Mouse (Mus musculus): ENCODE results near the gene Camkmt.

Gene Camkmt

GRCm38 (mm10) chr17:85249744-85250143 lies 159.4 kb downstream of the Camkmt start:
- in situ Hi-C loops (cut with MboI; ENCODE audit: low pct_unique_long_range_greater_than_20kb in 1 of 2, low sequenced_read_pairs in 2 of 2, unreplicated experiment in 1 of 2), result no loop called here

- in situ Hi-C loops (cut with MboI; ENCODE audit: low pct_unique_long_range_greater_than_20kb in 1 of 2, low sequenced_read_pairs in 2 of 2, unreplicated experiment in 1 of 2), result no loop called here
These were observed 166.6 kb downstream of the Camkmt start for GRCm38 (mm10) chr17:85256930-85257329.

DNA sequence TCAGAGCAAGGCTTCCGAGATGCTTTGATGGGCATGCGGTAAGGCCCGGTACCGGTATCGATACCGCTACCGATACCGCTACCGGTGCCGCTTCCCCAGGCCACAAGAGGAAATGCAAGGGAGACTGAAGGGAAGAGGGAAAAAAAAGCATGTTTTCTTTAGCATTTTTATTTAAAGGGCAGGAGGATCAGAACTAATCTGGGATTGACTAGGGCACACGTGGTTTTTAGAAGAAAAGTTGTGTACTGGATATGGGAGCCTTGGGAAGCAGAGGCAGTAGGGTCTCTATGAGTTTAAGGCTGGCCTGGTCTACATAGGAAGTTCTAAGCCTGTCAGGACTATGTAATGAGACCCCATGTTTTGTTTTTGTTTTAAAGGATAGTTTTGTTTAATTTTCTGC lies 167.0 kb downstream of the Camkmt start:
- in situ Hi-C loops (cut with MboI; ENCODE audit: low pct_unique_long_range_greater_than_20kb in 1 of 2, low sequenced_read_pairs in 2 of 2, unreplicated experiment in 1 of 2), result no loop called here

DNA sequence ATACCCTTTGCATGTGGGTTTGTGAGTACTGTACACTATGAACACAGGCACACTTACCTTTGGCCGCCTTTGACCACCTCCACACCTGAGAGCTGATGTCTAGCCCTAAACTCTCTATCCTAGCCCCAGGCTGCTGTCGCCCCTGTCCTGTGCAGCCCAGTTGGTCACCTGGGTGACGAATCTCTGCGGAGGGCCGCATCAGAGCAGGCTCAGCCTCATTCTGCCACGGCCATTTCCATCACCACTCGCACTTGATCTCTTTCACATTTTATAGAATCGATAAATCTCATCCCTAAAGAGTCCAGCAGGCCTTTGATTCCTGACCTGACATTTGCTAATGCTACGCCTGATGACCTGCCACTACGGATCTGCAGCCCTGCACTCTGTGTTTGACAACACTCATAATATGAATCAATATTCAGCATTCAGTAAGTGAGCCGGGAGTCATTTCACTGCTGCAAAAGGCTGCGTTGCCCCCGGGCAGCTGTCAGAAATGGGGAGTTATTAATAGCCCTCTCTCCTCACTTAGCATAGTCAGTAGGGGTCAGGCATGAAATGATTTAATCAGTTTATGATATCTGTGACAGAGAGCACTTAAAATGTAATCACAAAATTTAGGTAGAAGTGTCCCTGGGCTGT lies 168.5 kb downstream of the Camkmt start:
- in situ Hi-C loops (cut with MboI; ENCODE audit: low pct_unique_long_range_greater_than_20kb in 1 of 2, low sequenced_read_pairs in 2 of 2, unreplicated experiment in 1 of 2), result no loop called here

DNA sequence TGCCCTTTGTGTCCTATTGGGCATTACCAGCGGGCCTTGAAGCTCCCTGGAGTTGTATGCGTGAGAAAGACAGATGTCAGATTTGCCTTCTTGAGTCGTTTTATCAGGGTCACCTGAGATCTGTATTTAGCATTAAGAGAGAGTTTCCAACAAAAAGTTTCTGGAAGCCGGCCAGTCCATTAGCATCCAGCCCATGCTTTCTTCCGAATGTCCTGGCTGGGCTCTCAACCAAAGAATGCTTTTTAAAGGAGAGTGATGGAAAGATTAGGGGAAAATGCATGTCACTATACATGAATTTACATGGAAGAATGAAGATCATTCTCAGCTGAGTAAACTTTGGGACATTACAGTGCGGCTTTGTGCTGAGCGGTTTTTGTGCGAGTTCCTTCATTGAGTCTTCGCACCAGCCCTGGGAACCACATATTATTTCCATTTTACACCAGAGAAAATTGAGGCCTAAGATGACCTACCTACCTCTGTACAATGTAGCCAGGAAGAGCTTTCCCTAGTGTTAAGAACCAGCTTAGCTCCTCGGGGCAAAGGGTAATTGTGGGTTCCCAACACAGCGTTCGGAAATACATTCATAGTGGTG lies 176.6 kb downstream of the Camkmt start:
- in situ Hi-C loops (cut with MboI; ENCODE audit: low pct_unique_long_range_greater_than_20kb in 1 of 2, low sequenced_read_pairs in 2 of 2, unreplicated experiment in 1 of 2), result no loop called here

- in situ Hi-C loops (cut with MboI; ENCODE audit: low pct_unique_long_range_greater_than_20kb in 1 of 2, low sequenced_read_pairs in 2 of 2, unreplicated experiment in 1 of 2), result no loop called here
These were observed 181.3 kb downstream of the Camkmt start for GRCm38 (mm10) chr17:85271466-85272175.

GRCm38 (mm10) chr17:85279720-85280119 lies 189.4 kb downstream of the Camkmt start:
- in situ Hi-C loops (cut with MboI; ENCODE audit: low pct_unique_long_range_greater_than_20kb in 1 of 2, low sequenced_read_pairs in 2 of 2, unreplicated experiment in 1 of 2), result no loop called here

DNA sequence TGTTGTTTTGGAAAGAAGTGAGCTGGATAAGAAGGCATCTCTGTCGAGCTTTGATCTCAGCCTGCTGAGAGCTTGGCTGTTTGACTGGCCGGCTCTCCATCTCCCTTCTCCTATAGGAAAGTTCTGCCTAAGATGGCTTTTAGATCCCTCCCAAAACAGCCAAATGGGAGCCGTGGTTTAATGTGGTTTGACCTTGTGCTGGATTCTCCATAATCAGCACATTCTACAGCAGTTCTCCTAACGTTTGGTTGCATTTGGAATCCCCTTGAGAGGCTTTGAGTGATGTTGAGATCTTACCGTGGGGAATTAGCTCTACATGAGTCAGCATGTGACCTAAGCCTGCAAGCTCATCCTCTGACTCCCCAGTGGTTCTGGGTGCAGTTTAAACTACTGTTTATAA lies 192.1 kb downstream of the Camkmt start:
- in situ Hi-C loops (cut with MboI; ENCODE audit: low pct_unique_long_range_greater_than_20kb in 1 of 2, low sequenced_read_pairs in 2 of 2, unreplicated experiment in 1 of 2), result no loop called here

DNA sequence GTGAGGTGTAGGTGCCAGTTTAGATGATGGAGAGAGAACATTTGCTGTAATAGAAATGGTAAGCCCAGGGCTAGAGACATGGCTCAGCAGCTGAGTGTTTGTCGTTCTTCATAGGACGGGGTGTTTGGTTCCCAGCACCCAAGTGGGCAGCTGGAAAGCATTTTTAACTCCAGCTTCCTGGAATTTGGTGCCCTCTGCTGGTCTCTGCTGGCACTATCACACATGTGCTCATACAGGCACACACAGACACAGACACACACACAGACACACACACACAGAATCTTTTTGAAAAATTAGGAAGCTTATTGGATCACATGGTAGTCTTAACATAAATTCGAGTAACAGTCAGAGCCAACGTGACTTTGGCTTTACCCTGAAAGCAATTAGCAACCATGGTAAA lies 200.8 kb downstream of the Camkmt start:
- in situ Hi-C loops (cut with MboI; ENCODE audit: low pct_unique_long_range_greater_than_20kb in 1 of 2, low sequenced_read_pairs in 2 of 2, unreplicated experiment in 1 of 2), result no loop called here

- in situ Hi-C loops (cut with MboI; ENCODE audit: low pct_unique_long_range_greater_than_20kb in 1 of 2, low sequenced_read_pairs in 2 of 2, unreplicated experiment in 1 of 2), result no loop called here
These were observed 201.2 kb downstream of the Camkmt start for GRCm38 (mm10) chr17:85291601-85292000.

GRCm38 (mm10) chr17:85292276-85292675 lies 201.9 kb downstream of the Camkmt start:
- in situ Hi-C loops (cut with MboI; ENCODE audit: low pct_unique_long_range_greater_than_20kb in 1 of 2, low sequenced_read_pairs in 2 of 2, unreplicated experiment in 1 of 2), result no loop called here

DNA sequence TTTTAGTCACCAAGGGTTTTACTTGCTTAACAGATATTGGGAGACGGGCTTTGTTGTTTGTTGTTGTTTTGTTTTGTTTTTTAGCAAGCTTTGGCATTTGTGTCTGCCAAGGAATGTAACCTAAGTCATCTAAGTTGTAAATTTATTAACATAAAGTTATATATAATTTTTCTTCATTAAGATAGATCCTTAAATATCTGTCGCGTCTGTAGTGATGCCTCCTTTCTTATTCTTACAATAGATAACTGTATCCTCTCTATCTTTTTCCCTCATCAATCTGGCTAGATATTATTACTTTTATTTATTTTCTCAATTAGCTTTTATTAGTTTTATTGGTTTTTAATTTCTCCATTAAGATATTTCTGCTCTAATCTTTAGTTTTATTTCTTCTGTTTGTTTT lies 213.3 kb downstream of the Camkmt start:
- in situ Hi-C loops (cut with MboI; ENCODE audit: low pct_unique_long_range_greater_than_20kb in 1 of 2, low sequenced_read_pairs in 2 of 2, unreplicated experiment in 1 of 2), result loop anchor here in 1 of 2 experiments (25.0 kb wide), 1 partner anchor 466 kb away; no protein-coding TSS in a partner anchor

DNA sequence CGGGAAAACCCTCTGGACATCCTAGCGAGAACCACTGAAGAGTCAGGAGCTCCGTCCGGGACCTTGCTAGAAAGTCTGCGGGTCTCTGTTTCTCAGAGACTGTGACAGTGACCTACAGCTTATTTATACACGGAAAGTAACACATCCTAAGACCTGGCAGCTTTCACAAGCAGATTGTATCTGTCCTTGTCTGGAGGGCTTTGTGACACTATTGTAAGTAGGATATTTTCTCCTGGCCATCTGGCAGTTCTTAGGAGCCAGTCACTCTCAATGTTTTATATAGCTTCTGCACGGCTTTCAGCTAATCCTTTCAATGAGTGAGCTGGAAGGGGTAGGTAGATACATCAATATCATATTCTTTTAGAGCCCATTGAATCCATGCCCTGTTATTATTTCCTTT lies 218.2 kb downstream of the Camkmt start:
- in situ Hi-C loops (cut with MboI; ENCODE audit: low pct_unique_long_range_greater_than_20kb in 1 of 2, low sequenced_read_pairs in 2 of 2, unreplicated experiment in 1 of 2), result loop anchor here in 1 of 2 experiments (25.0 kb wide), 1 partner anchor 471 kb away; no protein-coding TSS in a partner anchor

GRCm38 (mm10) chr17:85309046-85309445 lies 218.7 kb downstream of the Camkmt start:
- in situ Hi-C loops (cut with MboI; ENCODE audit: low pct_unique_long_range_greater_than_20kb in 1 of 2, low sequenced_read_pairs in 2 of 2, unreplicated experiment in 1 of 2), result loop anchor here in 1 of 2 experiments (25.0 kb wide), 1 partner anchor 472 kb away; no protein-coding TSS in a partner anchor

DNA sequence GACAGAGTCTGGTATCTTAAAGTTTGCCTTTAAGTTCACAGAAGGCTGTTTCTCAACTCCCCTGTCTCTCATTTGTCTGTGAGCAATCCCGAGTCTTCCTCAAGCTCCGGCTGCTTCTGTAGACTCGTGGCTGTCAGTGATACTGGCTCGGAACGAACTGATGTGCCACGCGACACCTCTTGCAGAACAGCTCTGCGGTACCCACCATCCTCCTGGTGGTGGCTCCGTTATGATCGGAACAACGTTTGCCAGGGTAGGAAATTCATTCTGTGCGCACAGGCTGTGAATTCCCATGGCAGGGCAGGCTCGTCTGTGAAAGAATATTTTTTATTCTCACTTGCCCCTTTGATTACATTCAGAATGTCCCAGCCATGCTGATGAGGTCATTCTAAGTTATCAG lies 221.0 kb downstream of the Camkmt start:
- in situ Hi-C loops (cut with MboI; ENCODE audit: low pct_unique_long_range_greater_than_20kb in 1 of 2, low sequenced_read_pairs in 2 of 2, unreplicated experiment in 1 of 2), result loop anchor here in 1 of 2 experiments (25.0 kb wide), 1 partner anchor 474 kb away; no protein-coding TSS in a partner anchor

DNA sequence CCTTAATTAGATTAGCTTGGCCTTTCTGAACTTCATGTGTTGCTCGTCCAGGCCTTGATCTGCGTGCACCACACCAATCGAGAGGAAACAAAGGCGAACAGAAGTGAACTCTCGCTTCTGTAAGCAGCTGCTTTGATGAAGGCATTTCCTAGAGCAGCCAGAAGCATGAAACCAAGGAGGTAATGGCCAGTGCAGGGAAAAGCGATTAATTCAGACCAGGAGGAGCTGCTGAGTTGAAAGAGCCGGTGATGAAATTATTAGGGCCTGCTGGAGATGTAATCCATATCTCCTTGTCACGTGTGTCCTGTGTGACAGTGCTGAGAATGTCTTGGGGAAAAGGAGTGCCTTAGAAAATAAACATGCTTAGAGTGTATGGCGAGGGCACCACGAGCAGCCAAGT lies 228.0 kb downstream of the Camkmt start:
- in situ Hi-C loops (cut with MboI; ENCODE audit: low pct_unique_long_range_greater_than_20kb in 1 of 2, low sequenced_read_pairs in 2 of 2, unreplicated experiment in 1 of 2), result loop anchor here in 1 of 2 experiments (25.0 kb wide), 1 partner anchor 481 kb away; no protein-coding TSS in a partner anchor

GRCm38 (mm10) chr17:85319779-85320300 lies 229.5 kb downstream of the Camkmt start:
- in situ Hi-C loops (cut with MboI; ENCODE audit: low pct_unique_long_range_greater_than_20kb in 1 of 2, low sequenced_read_pairs in 2 of 2, unreplicated experiment in 1 of 2), result loop anchor here in 1 of 2 experiments (25.0 kb wide), 1 partner anchor 483 kb away; no protein-coding TSS in a partner anchor

- in situ Hi-C loops (cut with MboI; ENCODE audit: low pct_unique_long_range_greater_than_20kb in 1 of 2, low sequenced_read_pairs in 2 of 2, unreplicated experiment in 1 of 2), result no loop called here
These were observed 238.5 kb downstream of the Camkmt start for GRCm38 (mm10) chr17:85328901-85329300.

GRCm38 (mm10) chr17:85335464-85335863 lies 245.1 kb downstream of the Camkmt start:
- in situ Hi-C loops (cut with MboI; ENCODE audit: low pct_unique_long_range_greater_than_20kb in 1 of 2, low sequenced_read_pairs in 2 of 2, unreplicated experiment in 1 of 2), result no loop called here

Data from mouse embryonic stem cell (cell line).